Mouse (Mus musculus) mouse embryonic stem cell (cell line): ENCODE data around the gene Rfpl4b.
"Not testable (repeated sequence)": the region's sequence is repeated elsewhere in the genome, so short reads cannot be mapped to it uniquely, and the experiment has no call there.

ENCODE experiments used
- in situ Hi-C, 2 experiments: fragments of 300-500 bp; cut with MboI; formaldehyde crosslinking; loops; 1 replicate in 1 of 2; 3 replicates in 1 of 2; pipeline ENCODE4 v1.14.3; 2019 to 2020; ENCODE audit warnings: low sequenced_read_pairs in 2 of 2, low pct_unique_long_range_greater_than_20kb in 1 of 2, mixed read lengths in 1 of 2; ENCODE audit not compliant: unreplicated experiment in 1 of 2

Gene Rfpl4b

DNA sequence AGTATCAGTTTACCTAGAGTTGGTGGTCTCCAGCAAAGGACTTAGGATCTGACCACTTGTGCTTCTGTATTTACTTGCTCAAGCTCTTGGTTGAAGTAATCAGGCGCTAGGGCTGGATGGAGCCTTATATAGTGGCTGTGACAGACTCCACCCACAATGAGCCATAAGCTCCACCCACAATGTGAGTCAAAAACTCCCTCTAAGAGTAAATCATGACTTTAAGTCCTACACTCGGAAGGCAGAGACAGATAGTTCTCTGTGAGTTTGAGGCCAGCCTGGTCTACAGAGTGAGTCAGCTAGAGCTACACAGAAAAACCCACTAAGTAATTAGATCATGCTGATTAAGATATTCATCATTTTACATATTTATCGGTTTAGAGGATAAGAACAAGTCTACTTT is at the start of gene Rfpl4b:
Gene Rfpl4b (minus strand): TSS at position 101 of the 400 bp plus-strand sequence.
- in situ Hi-C loops, result no loop called here

DNA sequence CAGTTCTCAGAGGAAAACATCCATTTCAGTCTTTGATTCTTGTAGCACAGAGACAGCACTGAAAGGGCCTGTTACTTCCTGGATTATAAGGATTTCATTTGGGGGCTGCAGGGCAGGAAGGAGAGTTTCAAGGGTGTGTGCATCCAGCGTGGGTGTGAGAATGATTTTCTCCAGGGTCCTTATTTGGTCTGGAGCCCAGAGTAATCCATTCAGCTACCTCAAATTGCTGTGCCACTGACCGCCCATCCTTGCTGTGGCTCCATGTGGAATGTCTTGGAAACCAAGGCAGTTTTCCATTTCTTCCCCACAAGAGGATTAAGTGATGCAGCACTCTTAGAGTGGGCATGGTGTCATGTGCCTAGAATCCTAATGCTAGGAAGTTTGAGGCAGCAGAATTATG is 33.6 kb upstream of the Rfpl4b start:
- in situ Hi-C loops, result no loop called here

DNA sequence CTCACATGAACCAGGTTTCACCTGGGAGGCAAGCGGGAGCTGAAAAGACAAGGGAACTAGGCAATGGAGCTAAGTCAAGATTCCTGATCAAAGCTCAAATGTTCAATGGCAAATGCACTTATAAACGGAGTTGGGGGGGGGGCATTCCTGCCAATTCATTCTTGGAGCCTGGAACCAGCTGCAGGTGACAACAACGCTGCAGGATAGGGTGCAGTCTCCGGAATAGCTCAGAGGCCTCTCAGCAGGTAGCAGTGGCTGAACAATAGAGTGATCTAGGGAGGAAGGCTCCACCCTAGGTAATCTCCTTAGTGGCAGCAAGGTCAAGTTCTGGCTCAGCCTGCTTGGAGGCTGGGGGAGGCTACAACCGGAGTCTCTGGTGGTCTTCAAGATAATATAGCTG is 28.4 kb upstream of the Rfpl4b start:
- in situ Hi-C loops, result not testable (repeated sequence)

DNA sequence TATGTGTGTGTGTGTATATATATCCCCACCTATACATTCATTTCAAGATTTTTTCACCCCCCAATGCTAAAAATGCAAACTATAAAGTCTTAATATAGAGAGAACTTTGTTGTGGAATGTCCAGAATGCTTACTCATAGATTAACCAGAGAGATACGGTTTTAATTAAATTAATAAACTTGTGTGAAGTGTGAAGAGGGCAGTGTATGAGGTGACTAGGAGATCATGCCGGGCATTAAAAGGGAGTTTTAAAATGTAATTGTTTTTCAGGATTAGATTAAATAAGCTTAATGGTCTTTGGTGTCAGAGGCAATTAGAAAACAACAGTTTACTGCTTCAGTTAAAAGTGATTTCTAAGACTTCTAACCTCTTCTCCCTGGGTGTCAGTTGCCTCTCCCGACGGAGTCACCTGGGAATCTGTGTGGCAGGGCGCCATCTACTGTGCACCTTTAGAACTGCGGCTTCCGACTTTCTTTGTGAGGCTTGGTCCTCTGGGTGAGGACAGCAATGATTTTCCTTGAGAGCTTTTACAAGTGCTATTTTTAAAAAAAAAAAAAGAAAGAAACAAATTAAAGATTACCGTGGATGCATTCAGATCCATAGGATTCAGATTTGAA is 27.4 kb upstream of the Rfpl4b start:
- in situ Hi-C loops, result no loop called here

DNA sequence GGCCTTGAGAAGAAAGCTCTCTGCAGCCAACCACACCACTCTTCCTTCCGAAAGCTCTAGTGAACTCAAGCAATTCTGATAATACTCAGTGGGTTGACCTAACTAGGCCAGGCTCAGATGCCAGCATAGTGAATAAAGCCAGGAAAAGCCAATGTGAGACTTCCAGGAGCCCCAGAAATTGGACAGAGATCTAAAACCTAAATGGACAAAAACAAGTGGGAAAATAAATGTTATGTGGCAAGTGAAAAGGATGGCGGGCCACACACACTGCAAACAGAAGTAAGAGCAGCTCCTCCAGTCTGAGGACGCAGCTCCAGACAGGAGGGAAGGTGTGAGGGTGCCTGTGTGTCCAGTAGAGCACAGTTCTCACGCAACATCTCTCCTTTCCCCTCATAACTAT is 26.7 kb upstream of the Rfpl4b start:
- in situ Hi-C loops, result no loop called here

DNA sequence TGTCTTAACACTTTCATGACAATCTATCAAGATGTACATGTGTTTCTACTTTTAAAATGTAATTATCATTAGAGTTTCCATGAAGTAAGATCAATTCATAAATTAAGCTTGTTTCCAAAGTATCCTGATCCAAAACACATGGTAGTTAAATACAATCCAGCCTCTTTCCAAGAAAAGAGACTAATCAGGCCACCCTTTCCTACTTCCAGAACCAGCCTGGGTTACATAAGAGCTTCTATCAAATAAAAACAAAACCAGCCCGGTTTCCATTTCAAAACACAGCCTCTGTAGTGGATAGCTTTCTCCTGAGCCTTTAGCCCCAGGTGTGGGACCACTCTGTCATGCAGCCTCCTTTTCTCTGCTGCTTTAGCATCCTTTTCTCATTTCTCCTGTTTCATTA is 2.2 kb upstream of the Rfpl4b start:
- in situ Hi-C loops, result no loop called here

DNA sequence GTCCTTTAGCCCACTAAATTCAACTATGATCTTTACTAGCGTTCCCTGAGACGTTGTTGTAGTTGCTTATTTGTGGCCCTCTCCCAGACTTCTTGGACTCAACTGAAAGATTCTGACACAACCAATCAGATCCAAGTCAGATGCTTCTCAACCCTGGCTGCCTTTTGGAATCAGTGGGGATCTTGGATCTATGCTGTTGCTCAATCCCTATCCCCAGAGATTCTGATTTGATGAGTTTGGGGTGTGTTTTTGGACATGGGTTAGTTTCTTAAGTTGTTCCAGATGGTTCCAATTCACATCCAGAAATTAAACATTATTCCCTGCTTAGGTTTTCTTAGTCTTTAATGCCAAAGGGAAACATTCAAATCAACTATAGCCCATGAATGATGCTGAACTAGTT is 15.5 kb downstream of the Rfpl4b start:
- in situ Hi-C loops, result no loop called here

DNA sequence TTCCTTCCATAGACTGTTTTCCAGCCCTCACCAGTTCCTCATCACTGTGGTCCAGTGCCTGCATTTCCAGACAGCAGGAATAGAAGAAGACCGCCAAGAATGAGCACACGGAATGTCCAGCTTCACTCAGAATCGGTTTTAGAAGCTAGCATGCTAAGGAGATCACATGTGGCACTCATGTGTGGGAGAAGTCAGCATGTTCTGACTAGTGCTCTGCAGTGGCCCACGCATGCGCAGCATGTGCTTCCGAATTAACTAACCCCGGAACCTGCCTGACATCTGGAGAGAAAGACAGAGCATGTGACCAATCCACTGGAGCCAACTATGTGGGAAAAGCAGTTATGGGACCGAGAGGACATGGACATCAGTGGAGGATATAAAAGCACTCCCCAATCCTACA is 17.5 kb downstream of the Rfpl4b start:
- in situ Hi-C loops, result no loop called here

DNA sequence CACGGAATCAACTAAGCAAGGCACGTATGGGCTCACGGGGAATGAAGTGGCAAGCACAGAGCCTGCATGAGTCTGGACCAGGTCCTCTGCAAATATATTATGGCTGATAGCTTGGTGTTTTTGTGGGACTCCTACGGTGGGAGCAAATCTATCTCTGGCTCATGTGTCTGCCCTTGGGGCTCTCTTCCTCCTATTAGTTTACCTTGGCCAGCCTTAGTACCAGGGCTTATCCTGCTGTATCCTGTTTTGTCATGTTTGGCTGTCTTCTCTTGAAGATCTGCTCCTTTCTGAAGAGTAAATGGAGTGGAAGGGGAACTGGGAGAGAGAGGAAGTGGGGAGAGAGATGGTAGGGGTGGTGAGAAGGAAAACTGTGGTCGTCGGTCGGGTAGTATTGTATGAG is 18.3 kb downstream of the Rfpl4b start:
- in situ Hi-C loops, result no loop called here

DNA sequence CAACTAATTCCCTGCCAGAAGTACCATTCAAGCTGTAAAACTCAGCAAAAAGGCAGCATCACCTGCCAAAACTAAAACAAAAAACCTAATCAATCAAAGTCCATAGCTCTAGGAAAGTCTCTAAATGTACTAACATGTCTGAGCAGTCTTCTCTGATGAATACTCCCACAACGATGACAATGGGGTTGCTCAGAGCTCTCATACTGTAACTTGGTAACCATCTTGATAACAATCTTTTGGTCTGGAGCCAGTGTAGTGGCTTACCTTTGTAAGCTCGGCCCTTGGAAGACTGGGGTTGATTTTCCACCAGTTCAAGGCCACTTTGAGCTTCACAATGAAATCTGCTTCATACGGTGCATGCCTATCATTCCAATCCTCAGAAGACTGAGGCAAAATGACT is 33.0 kb downstream of the Rfpl4b start:
- in situ Hi-C loops, result no loop called here
